Mouse (Mus musculus): ENCODE results near the gene Sec23ip. TPM values are rescaled to one million over a fixed set of nuclear protein-coding genes. Genes with fewer than 3 reads are reported as not detected.

Gene Sec23ip
- polyA plus RNA-seq, 1 experiment from 2014 or later: 32.8 TPM

- Histone ChIP-seq H3K9me3 (ENCODE audit: control insufficient read depth, low read length) (no peaks in the 10 kb centered on the region), H3K9ac (ENCODE audit: low read depth, low read length) (no peak overlapping the region), H3K4me2 (ENCODE audit: low read length) (no peak overlapping the region), H3K36me3 (ENCODE audit: control insufficient read depth, insufficient read depth, low read length) (no peaks in the 10 kb centered on the region), H3K27me3 (replicated peaks; ENCODE audit: control insufficient read depth, insufficient read depth, low read length) (no peaks in the 10 kb centered on the region), H3K27ac (ENCODE audit: low read depth, low read length) (no peak overlapping the region), H3K4me1 (ENCODE audit: control insufficient read depth, insufficient read depth, low read depth, low read length) (no peaks in the 10 kb centered on the region), H3K4me3 (ENCODE audit: low read length) (no peak overlapping the region)
- ATAC-seq: no peak
- WGBS: 78% methylated on average over 12 of the region's 12 CpGs
Measured at GRCm38 (mm10) chr7:128832455-128833081, 87.8 kb downstream of the Sec23ip start.

GRCm38 (mm10) chr7:128833196-128833595, 88.5 kb downstream of the Sec23ip start:
- Histone ChIP-seq H3K9me3 (ENCODE audit: control insufficient read depth, low read length) (no peaks in the 10 kb centered on the region), H3K27ac (ENCODE audit: low read depth, low read length) (no peak overlapping the region), H3K9ac (ENCODE audit: low read depth, low read length) (no peak overlapping the region), H3K36me3 (ENCODE audit: control insufficient read depth, insufficient read depth, low read length) (no peaks in the 10 kb centered on the region), H3K4me3 (ENCODE audit: low read length) (no peak overlapping the region), H3K4me1 (ENCODE audit: control insufficient read depth, insufficient read depth, low read depth, low read length) (no peaks in the 10 kb centered on the region), H3K4me2 (ENCODE audit: low read length) (no peak overlapping the region), H3K27me3 (replicated peaks; ENCODE audit: control insufficient read depth, insufficient read depth, low read length) (no peaks in the 10 kb centered on the region)
- ATAC-seq: no peak
- WGBS: 86% methylated on average over 4 of the region's 4 CpGs

Small RNA genes lying within 50 kb of the gene (microRNA-seq; reads per million reads assigned to microRNA genes)
- gene Gm25778: not detected

Other genes starting within 250 kb of the Sec23ip start
- gene Bag3, start 221.3 kb upstream of the Sec23ip start, polyA plus RNA-seq (2015; fragmentation: Nextera tagmentation; extraction: Ambion mirVana): 2.7 and 3.8 TPM in 2 replicates
- gene Inpp5f, start 133.6 kb upstream of the Sec23ip start, polyA plus RNA-seq (2015; fragmentation: Nextera tagmentation; extraction: Ambion mirVana): 442 and 494 TPM in 2 replicates
- 34.6 and 40.4 TPM in 2 replicates for gene Mcmbp, start 4.4 kb upstream of the Sec23ip start, polyA plus RNA-seq (2015; fragmentation: Nextera tagmentation; extraction: Ambion mirVana)